In genomic region chr2:125938993-125939642, GRCm38 (mm10) we compare ENCODE assay signal across 19 mouse cellular contexts.
DNase-seq lines count a peak whose midpoint lies in the region; ATAC-seq and TF ChIP-seq lines count a peak whose summit lies in the region.
"Had no signal": no experiment of that assay in that cellular context is flagged by ENCODE, and none has a peak within 500 bp of the region (broad histone marks: within the 10 kb centered on the region; RNA-seq: fewer than 3 reads in every experiment).

No protein-coding gene starts in this region.

- H3K9me3 ChIP-seq in lung, embryonic 14.5 days (ENCODE audit: low read depth, low read length), result no peaks in the 10 kb centered on the region
- H3K9me3 ChIP-seq in embryonic facial prominence, embryonic 15.5 days (replicated peaks), result no peaks in the 10 kb centered on the region
- H3K9me3 ChIP-seq in midbrain, embryonic 14.5 days (ENCODE audit: control insufficient read depth, low read length), result no peaks in the 10 kb centered on the region
- H3K9me3 ChIP-seq: liver, embryonic 13.5 days had no signal

- peak; percentile 25 to 29 for DNase-seq in cerebellum, postnatal 10 days
- DNase-seq in cerebellum, adult 11 months, result no peak
- peak; percentile 10 for DNase-seq in lung, embryonic 14.5 days
- no peak for DNase-seq in lung, postnatal 14 days
- DNase-seq in neural tube, embryonic 10.5 days (ENCODE audit: extremely low spot score, low spot score), result no peak
- no peak for DNase-seq in thymus, adult 2 months
- no peak for DNase-seq in midbrain, embryonic 14.5 days
- DNase-seq: B cell, adult 2 months; cerebellum, postnatal 25 days; heart, adult 2 months; kidney, adult 11 months; kidney, postnatal 10 days; liver, embryonic 13.5 days; right cerebral cortex, postnatal 25 days; thymus, postnatal 25 days had no signal

- no peak for TF ChIP-seq POLR2A in thymus, adult 2 months (IDR thresholded peaks at IDR 0.05; ENCODE audit: control insufficient read depth, extremely low read depth, insufficient read depth, low read length, poor library complexity)

- H3K9ac ChIP-seq in lung, embryonic 14.5 days, result no peak overlapping the region
- no peak overlapping the region for H3K9ac ChIP-seq in embryonic facial prominence, embryonic 15.5 days
- H3K9ac ChIP-seq in midbrain, embryonic 14.5 days (replicated peaks; ENCODE audit: low read length), result no peak overlapping the region
- H3K9ac ChIP-seq: hindbrain, embryonic 13.5 days; liver, embryonic 13.5 days had no signal

- H3K4me2 ChIP-seq in lung, embryonic 14.5 days, result no peak overlapping the region
- no peak overlapping the region for H3K4me2 ChIP-seq in embryonic facial prominence, embryonic 15.5 days (replicated peaks)
- H3K4me2 ChIP-seq in midbrain, embryonic 14.5 days (ENCODE audit: low read length), result no peak overlapping the region
- H3K4me2 ChIP-seq: hindbrain, embryonic 13.5 days; liver, embryonic 13.5 days had no signal

- 83% methylated on average over 6 of the region's 6 CpGs for WGBS in lung, embryonic 14.5 days
- 67% methylated on average over 6 of the region's 6 CpGs for whole genome bisulfite sequencing in embryonic facial prominence, embryonic 15.5 days
- 78% methylated on average over 6 of the region's 6 CpGs for WGBS in thymus, adult 2 months
- WGBS in midbrain, embryonic 14.5 days, result 86% methylated on average over 6 of the region's 6 CpGs

- ATAC-seq in lung, embryonic 14.5 days (ENCODE audit: insufficient read depth), result 0 out of 2 replicates have a peak, but pooled peaks have one; percentile 28
- peak; percentile 77; the same call in 1 of the 2 replicates for ATAC-seq in embryonic facial prominence, embryonic 15.5 days (ENCODE audit: insufficient number of reproducible peaks, low FRiP score, low TSS enrichment, low read depth)
- ATAC-seq in midbrain, embryonic 14.5 days (ENCODE audit: low FRiP score, low TSS enrichment), result no peak

- no peak for TF ChIP-seq CTCF in lung, embryonic 14.5 days (IDR thresholded peaks at IDR 0.05; ENCODE audit: low read depth)
- TF ChIP-seq CTCF in thymus, adult 2 months (IDR thresholded peaks at IDR 0.05; ENCODE audit: borderline replicate concordance, control insufficient read depth, extremely low read depth, insufficient read depth, low read length, poor library complexity), result no peak

- no peak overlapping the region for H3K27ac ChIP-seq in lung, embryonic 14.5 days (ENCODE audit: low read depth)
- no peak overlapping the region for H3K27ac ChIP-seq in embryonic facial prominence, embryonic 15.5 days (replicated peaks)
- H3K27ac ChIP-seq in thymus, adult 2 months (ENCODE audit: control insufficient read depth, insufficient read depth, low read length), result no peak overlapping the region
- H3K27ac ChIP-seq in midbrain, embryonic 14.5 days (replicated peaks; ENCODE audit: low read depth, low read length), result no peak overlapping the region
- H3K27ac ChIP-seq: heart, adult 2 months; hindbrain, embryonic 13.5 days; layer of hippocampus, adult 2 months; liver, embryonic 13.5 days; stomach, postnatal 0 days had no signal

- H3K27me3 ChIP-seq in lung, embryonic 14.5 days (ENCODE audit: insufficient read depth, low read length), result no peaks in the 10 kb centered on the region
- no peaks in the 10 kb centered on the region for H3K27me3 ChIP-seq in embryonic facial prominence, embryonic 15.5 days
- H3K27me3 ChIP-seq in thymus, adult 2 months (ENCODE audit: control insufficient read depth, insufficient read depth, low read length), result no peaks in the 10 kb centered on the region
- H3K27me3 ChIP-seq in midbrain, embryonic 14.5 days (ENCODE audit: control insufficient read depth, insufficient read depth, low read length), result no peaks in the 10 kb centered on the region
- H3K27me3 ChIP-seq: hindbrain, embryonic 13.5 days; liver, embryonic 13.5 days had no signal

- H3K4me3 ChIP-seq in lung, embryonic 14.5 days (ENCODE audit: low read depth, low read length), result no peak overlapping the region
- no peak overlapping the region for H3K4me3 ChIP-seq in embryonic facial prominence, embryonic 15.5 days (replicated peaks)
- H3K4me3 ChIP-seq in thymus, adult 2 months (ENCODE audit: control insufficient read depth, insufficient read depth, low read length), result no peak overlapping the region
- H3K4me3 ChIP-seq in midbrain, embryonic 14.5 days (replicated peaks; ENCODE audit: low read depth, low read length), result no peak overlapping the region
- H3K4me3 ChIP-seq: heart, adult 2 months; hindbrain, embryonic 13.5 days; layer of hippocampus, adult 2 months; liver, embryonic 13.5 days had no signal

- no peaks in the 10 kb centered on the region for H3K36me3 ChIP-seq in lung, embryonic 14.5 days (ENCODE audit: insufficient read depth)
- peaks cover 7% of the 10 kb centered on the region; the same call in 1 of the 2 replicates for H3K36me3 ChIP-seq in embryonic facial prominence, embryonic 15.5 days
- H3K36me3 ChIP-seq in thymus, adult 2 months (ENCODE audit: control insufficient read depth, insufficient read depth, low read length), result no peaks in the 10 kb centered on the region
- no peaks in the 10 kb centered on the region for H3K36me3 ChIP-seq in midbrain, embryonic 14.5 days (ENCODE audit: control insufficient read depth, insufficient read depth, low read length)
- H3K36me3 ChIP-seq: liver, embryonic 13.5 days had no signal

- no peaks in the 10 kb centered on the region for H3K4me1 ChIP-seq in lung, embryonic 14.5 days (ENCODE audit: insufficient read depth)
- no peaks in the 10 kb centered on the region for H3K4me1 ChIP-seq in embryonic facial prominence, embryonic 15.5 days
- H3K4me1 ChIP-seq in thymus, adult 2 months (replicated peaks; ENCODE audit: control insufficient read depth, insufficient read depth, low read length), result no peaks in the 10 kb centered on the region
- no peaks in the 10 kb centered on the region for H3K4me1 ChIP-seq in midbrain, embryonic 14.5 days (ENCODE audit: control insufficient read depth, insufficient read depth, low read length)
- H3K4me1 ChIP-seq: hindbrain, embryonic 13.5 days; liver, embryonic 13.5 days had no signal

Comparison
In these comparisons a context has a peak if more than half of its experiments do, and no peak if none do; other contexts are left out.
1. DNase-seq: peak in cerebellum, postnatal 10 days (2 of 2) and lung, embryonic 14.5 days (single experiment); none in cerebellum, adult 11 months (single experiment), lung, postnatal 14 days (single experiment), neural tube, embryonic 10.5 days (single experiment), thymus, adult 2 months (single experiment) and midbrain, embryonic 14.5 days (single experiment).